Mouse (Mus musculus) olfactory bulb, adult 2 months (tissue): ENCODE data around the gene Slc39a8.

Experiments
- CTCF ChIP-seq: fragments of 200-500 bp; IDR thresholded peaks from 2 replicates; pipeline ENCODE4 v1.5.1; 2012; ENCODE audit warnings: low read depth, mild to moderate bottlenecking, low read length, moderate library complexity; ENCODE audit not compliant: insufficient read depth
- POLR2A ChIP-seq: fragments of 200-500 bp; IDR thresholded peaks from 2 replicates; pipeline ENCODE4 v1.6.1; 2012; ENCODE audit warnings: mild to moderate bottlenecking, low read depth, low read length, moderate library complexity; ENCODE audit not compliant: insufficient read depth

- no peak for TF ChIP-seq CTCF
- no peak for TF ChIP-seq POLR2A
Measured at GRCm38 (mm10) chr3:135872325-135872724, 47.2 kb downstream of the Slc39a8 start.
